Mouse (Mus musculus): ENCODE results near the gene Qrsl1. TPM values are rescaled to one million over a fixed set of nuclear protein-coding genes. Genes with fewer than 3 reads are reported as not detected.

Gene Qrsl1
- polyA plus RNA-seq, 1 experiment from 2014 or later = 23.4 TPM

DNA sequence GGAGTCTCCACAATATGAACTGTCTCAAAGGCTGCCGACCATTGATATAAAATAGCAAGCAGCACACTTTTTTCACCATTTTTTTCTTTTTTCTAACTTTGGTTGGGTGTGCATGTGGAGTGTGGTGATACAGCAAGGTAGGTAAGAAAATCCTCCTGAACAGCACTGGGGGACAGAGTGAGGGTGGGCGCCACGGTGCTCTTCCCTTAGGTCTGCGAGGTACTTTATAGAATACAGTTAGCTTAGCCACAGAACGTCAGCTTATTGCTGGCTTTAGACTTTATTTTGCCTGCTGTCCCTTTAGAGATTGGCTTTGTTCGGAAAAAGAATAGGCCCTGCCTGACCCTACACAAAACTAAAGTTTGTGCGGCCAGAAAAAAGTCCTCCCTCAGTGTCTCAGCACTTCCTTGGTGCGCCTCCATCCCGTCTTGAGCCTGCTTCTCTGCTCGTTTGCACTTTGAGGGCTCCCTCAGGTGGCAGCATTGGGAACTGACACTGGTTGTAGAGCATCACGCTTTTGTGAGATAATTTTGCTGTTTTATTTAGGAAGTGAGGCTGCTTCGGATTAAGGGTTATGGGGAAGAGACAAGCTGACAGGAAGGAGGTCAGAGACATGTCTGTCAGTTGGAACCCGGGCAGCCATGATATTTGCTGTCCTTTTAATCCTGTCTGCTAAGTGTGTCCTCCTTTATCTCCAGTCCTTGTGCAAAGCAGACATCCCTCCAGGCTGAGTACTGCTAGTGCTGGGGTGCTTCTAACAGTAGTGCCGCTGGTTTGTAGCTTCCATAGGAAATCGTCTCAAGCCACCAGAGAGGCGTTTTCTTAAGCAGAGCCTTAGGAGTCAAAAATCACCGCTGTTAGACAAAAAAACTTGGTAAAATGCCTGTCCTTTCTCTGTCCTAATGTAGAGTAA, 17.4 kb upstream of the Qrsl1 start:
- H3K9ac ChIP-seq (ENCODE audit: low read length) = no peak overlapping the region
- 0 out of 2 replicates have a peak, but pooled peaks cover 4% of the 10 kb centered on the region for H3K36me3 ChIP-seq (ENCODE audit: control insufficient read depth, insufficient read depth, low read length)
- H3K4me2 ChIP-seq (ENCODE audit: low read length) = no peak overlapping the region
- no peak overlapping the region for H3K27ac ChIP-seq (ENCODE audit: low read depth, low read length)
- WGBS = 42% methylated on average over 17 of the region's 17 CpGs
- H3K9me3 ChIP-seq (replicated peaks; ENCODE audit: control insufficient read depth, low read length) = no peaks in the 10 kb centered on the region
- peak; percentile 88 for DNase-seq (ENCODE audit: low spot score)
- H3K4me3 ChIP-seq (ENCODE audit: low read depth, low read length) = no peak overlapping the region
- peak; percentile 80 for ATAC-seq
- H3K4me1 ChIP-seq (ENCODE audit: control insufficient read depth, insufficient read depth, low read length) = no peaks in the 10 kb centered on the region
- no peaks in the 10 kb centered on the region for H3K27me3 ChIP-seq (replicated peaks; ENCODE audit: control insufficient read depth, insufficient read depth, low read length)

DNA sequence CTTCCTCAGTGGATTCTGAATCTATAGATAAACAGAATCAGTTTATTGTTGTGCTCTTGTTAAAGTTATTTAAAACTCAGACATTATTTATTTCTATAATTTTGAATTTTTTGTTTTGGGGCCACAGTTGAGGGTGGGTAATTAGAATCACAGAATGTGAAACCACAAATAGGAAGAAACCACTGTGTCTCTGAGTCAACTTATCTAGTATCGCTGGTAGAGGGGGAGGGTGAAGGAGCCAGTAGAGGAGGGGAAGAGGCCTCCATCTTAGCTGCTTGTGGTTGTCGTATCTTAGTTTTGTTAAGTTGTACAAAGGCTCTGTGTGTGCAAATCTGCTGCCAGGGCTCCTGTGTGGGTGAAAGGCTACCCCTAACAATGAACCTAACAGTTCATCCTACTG, 15.2 kb upstream of the Qrsl1 start:
- Histone ChIP-seq H3K4me1 (ENCODE audit: control insufficient read depth, insufficient read depth, low read length) (no peaks in the 10 kb centered on the region), H3K9me3 (replicated peaks; ENCODE audit: control insufficient read depth, low read length) (no peaks in the 10 kb centered on the region), H3K36me3 (ENCODE audit: control insufficient read depth, insufficient read depth, low read length) (0 out of 2 replicates have a peak, but pooled peaks cover 3% of the 10 kb centered on the region), H3K4me3 (ENCODE audit: low read depth, low read length) (no peak overlapping the region), H3K9ac (ENCODE audit: low read length) (no peak overlapping the region), H3K27ac (ENCODE audit: low read depth, low read length) (no peak overlapping the region), H3K27me3 (replicated peaks; ENCODE audit: control insufficient read depth, insufficient read depth, low read length) (no peaks in the 10 kb centered on the region), H3K4me2 (ENCODE audit: low read length) (no peak overlapping the region)
- WGBS = 83% methylated on average over 2 of the region's 2 CpGs
- no peak for DNase-seq (ENCODE audit: low spot score)
- no peak for ATAC-seq

DNA sequence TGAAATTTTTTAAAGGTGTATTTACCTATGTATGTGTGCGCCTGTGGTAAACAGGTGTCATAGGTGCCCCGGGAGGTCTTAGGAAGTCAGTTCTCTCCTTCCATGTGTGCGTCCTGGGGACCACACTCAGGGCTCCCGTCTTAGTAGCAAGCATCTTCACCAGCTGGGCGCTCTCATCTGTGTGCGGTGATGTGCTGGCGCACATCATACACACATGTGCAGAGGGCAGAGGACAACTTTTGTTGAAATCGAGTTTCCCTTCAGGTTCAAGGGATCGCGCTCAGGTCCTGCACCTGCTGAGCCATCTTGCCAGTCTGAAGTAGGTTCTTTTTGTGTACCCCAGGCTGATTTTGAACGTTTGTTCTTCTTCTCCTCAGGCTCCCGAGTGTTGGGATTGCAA, 14.6 kb upstream of the Qrsl1 start:
- no peak overlapping the region for H3K9ac ChIP-seq (ENCODE audit: low read length)
- H3K36me3 ChIP-seq (ENCODE audit: control insufficient read depth, insufficient read depth, low read length) = peaks cover 6% of the 10 kb centered on the region; the same call in 1 of the 2 replicates
- DNase-seq (ENCODE audit: low spot score) (no peak), ATAC-seq (no peak)
- 80% methylated on average over 12 of the region's 12 CpGs for WGBS
- no peaks in the 10 kb centered on the region for H3K4me1 ChIP-seq (ENCODE audit: control insufficient read depth, insufficient read depth, low read length)
- no peaks in the 10 kb centered on the region for H3K27me3 ChIP-seq (replicated peaks; ENCODE audit: control insufficient read depth, insufficient read depth, low read length)
- H3K9me3 ChIP-seq (replicated peaks; ENCODE audit: control insufficient read depth, low read length) = no peaks in the 10 kb centered on the region
- no peak overlapping the region for H3K27ac ChIP-seq (ENCODE audit: low read depth, low read length)
- H3K4me3 ChIP-seq (ENCODE audit: low read depth, low read length) = no peak overlapping the region
- H3K4me2 ChIP-seq (ENCODE audit: low read length) = no peak overlapping the region

DNA sequence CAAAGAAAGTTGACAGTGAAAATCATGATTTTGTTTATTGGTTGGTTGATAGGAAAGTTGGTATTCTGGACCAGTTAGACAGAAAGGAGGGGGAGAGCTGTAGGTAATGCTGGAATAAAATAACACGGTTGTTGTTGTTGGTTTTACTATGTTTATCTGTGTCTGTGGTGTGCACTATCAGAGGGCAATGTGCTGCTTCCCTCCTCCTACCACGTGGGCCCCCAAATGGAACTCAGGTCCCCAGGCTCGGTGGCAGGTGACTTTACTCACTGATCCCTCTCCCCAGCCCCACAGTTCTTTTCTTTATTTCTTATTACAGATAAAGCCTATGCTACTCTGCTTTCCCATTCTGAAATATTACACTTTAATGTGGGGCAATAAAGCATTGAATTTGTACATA, 10.7 kb upstream of the Qrsl1 start:
- no peak overlapping the region for H3K27ac ChIP-seq (ENCODE audit: low read depth, low read length)
- DNase-seq (ENCODE audit: low spot score) (no peak), ATAC-seq (no peak)
- H3K36me3 ChIP-seq (ENCODE audit: control insufficient read depth, insufficient read depth, low read length) = peaks cover 17% of the 10 kb centered on the region; the same call in 1 of the 2 replicates
- H3K4me1 ChIP-seq (ENCODE audit: control insufficient read depth, insufficient read depth, low read length) = no peaks in the 10 kb centered on the region
- H3K9me3 ChIP-seq (replicated peaks; ENCODE audit: control insufficient read depth, low read length) = no peaks in the 10 kb centered on the region
- no peak overlapping the region for H3K9ac ChIP-seq (ENCODE audit: low read length)
- 88% methylated on average over 3 of the region's 3 CpGs for WGBS
- H3K4me2 ChIP-seq (ENCODE audit: low read length) = no peak overlapping the region
- no peaks in the 10 kb centered on the region for H3K27me3 ChIP-seq (replicated peaks; ENCODE audit: control insufficient read depth, insufficient read depth, low read length)
- H3K4me3 ChIP-seq (ENCODE audit: low read depth, low read length) = no peak overlapping the region

DNA sequence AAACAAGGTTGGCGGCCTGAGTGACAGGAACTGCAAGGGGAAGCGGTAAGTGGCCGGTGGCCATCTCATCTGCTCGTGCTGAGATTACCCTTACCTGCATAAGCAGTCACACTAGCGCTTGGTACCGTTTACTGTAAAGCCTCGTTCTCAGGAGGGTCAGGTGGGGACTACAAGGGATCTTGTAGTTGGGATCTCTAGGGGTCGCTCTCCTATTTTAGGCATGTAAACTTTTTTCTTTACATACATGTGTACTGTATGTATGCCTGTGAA, 9.3 kb upstream of the Qrsl1 start:
- DNase-seq (ENCODE audit: low spot score) (no peak), ATAC-seq (no peak)
- H3K4me3 ChIP-seq (ENCODE audit: low read depth, low read length) = no peak overlapping the region
- H3K4me1 ChIP-seq (ENCODE audit: control insufficient read depth, insufficient read depth, low read length) = no peaks in the 10 kb centered on the region
- WGBS = 94% methylated on average over 8 of the region's 8 CpGs
- H3K36me3 ChIP-seq (ENCODE audit: control insufficient read depth, insufficient read depth, low read length) = peaks cover 17% of the 10 kb centered on the region; the same call in 1 of the 2 replicates
- no peaks in the 10 kb centered on the region for H3K27me3 ChIP-seq (replicated peaks; ENCODE audit: control insufficient read depth, insufficient read depth, low read length)
- no peak overlapping the region for H3K27ac ChIP-seq (ENCODE audit: low read depth, low read length)
- H3K9ac ChIP-seq (ENCODE audit: low read length) = no peak overlapping the region
- H3K9me3 ChIP-seq (replicated peaks; ENCODE audit: control insufficient read depth, low read length) = no peaks in the 10 kb centered on the region
- H3K4me2 ChIP-seq (ENCODE audit: low read length) = no peak overlapping the region

DNA sequence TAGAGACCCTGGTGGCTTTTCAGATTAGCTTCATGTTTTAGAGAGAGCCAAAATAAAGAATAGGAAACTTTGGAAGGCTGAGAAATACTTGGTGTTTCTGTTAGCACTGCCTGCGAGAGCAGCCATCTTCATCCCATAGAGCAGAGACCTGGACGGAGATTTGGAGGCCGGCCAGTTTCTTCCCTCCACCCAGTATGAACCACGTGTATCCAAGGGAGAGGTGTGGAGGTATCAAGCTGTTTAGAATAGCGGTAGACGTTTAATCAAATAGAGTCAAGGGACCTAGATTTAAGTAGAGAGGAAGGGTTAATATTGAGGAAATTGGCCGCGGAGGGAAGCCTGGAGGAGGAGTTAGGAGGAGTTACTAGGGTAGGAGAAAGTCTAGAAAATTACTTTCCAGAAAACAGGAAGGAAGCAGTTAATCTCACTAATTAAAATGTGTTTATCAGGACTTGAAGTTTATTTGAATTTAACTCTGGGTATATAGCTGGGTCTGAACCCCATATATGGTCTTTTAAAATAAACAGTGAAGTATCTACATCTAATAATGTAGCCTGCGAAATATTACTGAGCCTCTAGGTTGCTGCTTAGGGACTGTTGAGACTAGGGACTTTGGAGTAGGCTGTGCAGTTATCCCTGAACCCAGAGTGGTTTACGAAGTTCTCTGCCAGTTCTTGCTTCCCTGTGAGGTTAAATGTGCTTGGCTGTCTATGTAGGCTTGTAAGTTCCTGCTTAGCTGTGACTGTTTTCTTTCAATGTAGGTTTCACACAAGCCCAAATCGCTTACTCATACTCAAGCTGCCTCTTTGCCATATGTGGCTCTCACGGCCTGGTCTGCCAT, 8.7 kb upstream of the Qrsl1 start:
- peaks cover 17% of the 10 kb centered on the region; the same call in 1 of the 2 replicates for H3K36me3 ChIP-seq (ENCODE audit: control insufficient read depth, insufficient read depth, low read length)
- DNase-seq (ENCODE audit: low spot score) (no peak), ATAC-seq (no peak)
- no peaks in the 10 kb centered on the region for H3K9me3 ChIP-seq (replicated peaks; ENCODE audit: control insufficient read depth, low read length)
- no peak overlapping the region for H3K9ac ChIP-seq (ENCODE audit: low read length)
- H3K4me1 ChIP-seq (ENCODE audit: control insufficient read depth, insufficient read depth, low read length) = no peaks in the 10 kb centered on the region
- no peak overlapping the region for H3K4me2 ChIP-seq (ENCODE audit: low read length)
- no peak overlapping the region for H3K27ac ChIP-seq (ENCODE audit: low read depth, low read length)
- WGBS = 85% methylated on average over 12 of the region's 12 CpGs
- no peaks in the 10 kb centered on the region for H3K27me3 ChIP-seq (replicated peaks; ENCODE audit: control insufficient read depth, insufficient read depth, low read length)
- no peak overlapping the region for H3K4me3 ChIP-seq (ENCODE audit: low read depth, low read length)

DNA sequence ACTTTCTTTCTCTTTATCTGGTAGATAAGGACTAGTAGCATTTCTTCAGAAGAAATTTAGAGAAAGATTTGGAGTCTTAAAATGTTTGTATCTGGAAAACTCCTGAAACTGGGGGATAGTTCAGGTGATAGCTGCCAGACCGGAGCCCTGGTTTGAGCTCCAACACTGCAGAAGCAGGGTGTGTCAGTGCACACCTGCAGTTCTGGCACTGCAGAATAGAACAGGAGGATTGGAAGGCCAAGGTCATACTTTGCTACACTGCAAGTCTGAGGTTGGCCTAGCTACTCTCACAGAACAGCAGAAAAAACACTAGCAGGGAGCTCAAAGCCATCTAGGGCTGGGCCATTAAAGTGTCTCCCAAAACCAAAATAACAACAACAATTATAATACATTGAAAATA, 3.0 kb upstream of the Qrsl1 start:
- 97% methylated on average over 1 of the region's 1 CpGs for WGBS
- H3K27me3 ChIP-seq (replicated peaks; ENCODE audit: control insufficient read depth, insufficient read depth, low read length) = no peaks in the 10 kb centered on the region
- H3K9me3 ChIP-seq (replicated peaks; ENCODE audit: control insufficient read depth, low read length) = no peaks in the 10 kb centered on the region
- H3K36me3 ChIP-seq (ENCODE audit: control insufficient read depth, insufficient read depth, low read length) = no peaks in the 10 kb centered on the region
- ATAC-seq (no peak), DNase-seq (ENCODE audit: low spot score) (no peak)
- H3K4me3 ChIP-seq (ENCODE audit: low read depth, low read length) = no peak overlapping the region
- no peak overlapping the region for H3K27ac ChIP-seq (ENCODE audit: low read depth, low read length)
- H3K4me1 ChIP-seq (ENCODE audit: control insufficient read depth, insufficient read depth, low read length) = peaks cover 8% of the 10 kb centered on the region
- H3K9ac ChIP-seq (ENCODE audit: low read length) = no peak overlapping the region
- H3K4me2 ChIP-seq (ENCODE audit: low read length) = no peak overlapping the region

DNA sequence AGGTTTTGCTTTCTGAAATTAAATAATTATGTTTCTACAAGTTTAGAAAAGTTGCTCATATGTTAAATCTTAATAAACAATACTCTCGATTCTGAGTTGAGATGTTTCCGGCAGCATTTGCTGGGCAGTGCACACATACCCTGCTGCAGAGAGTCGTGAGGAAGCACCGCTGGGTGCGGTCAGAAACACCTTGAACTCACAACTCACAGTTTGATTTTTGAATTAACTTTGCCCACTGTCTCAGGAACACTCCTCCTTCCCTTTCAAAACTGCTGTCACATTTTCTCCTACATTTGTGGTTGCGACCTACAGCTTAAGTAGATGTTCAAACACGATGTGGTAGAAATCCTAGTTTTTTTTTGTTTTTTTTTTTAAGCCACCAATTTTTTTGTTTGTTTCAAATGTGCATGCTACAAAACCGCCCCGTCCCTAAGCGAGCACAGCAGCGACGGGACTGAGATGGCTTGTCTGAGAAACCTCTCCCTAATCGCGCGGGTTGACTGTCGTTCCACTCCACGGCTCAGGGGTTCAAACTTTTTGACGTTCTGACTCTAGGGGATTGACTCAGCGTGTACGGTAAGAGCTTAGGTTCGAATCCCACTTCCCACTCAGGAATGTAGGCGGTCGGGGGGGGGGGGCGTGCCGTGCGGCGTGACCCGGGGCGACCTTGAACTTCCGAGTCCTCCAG, 518 bp downstream of the Qrsl1 start:
- peaks cover 8% of the 10 kb centered on the region for H3K4me1 ChIP-seq (ENCODE audit: control insufficient read depth, insufficient read depth, low read length)
- no peaks in the 10 kb centered on the region for H3K9me3 ChIP-seq (replicated peaks; ENCODE audit: control insufficient read depth, low read length)
- H3K27me3 ChIP-seq (replicated peaks; ENCODE audit: control insufficient read depth, insufficient read depth, low read length) = no peaks in the 10 kb centered on the region
- DNase-seq (ENCODE audit: low spot score) = no peak
- peak overlapping the region; percentile 82 for H3K9ac ChIP-seq (ENCODE audit: low read length)
- H3K4me2 ChIP-seq (ENCODE audit: low read length) = peak overlapping the region; percentile 53
- no peaks in the 10 kb centered on the region for H3K36me3 ChIP-seq (ENCODE audit: control insufficient read depth, insufficient read depth, low read length)
- 9% methylated on average over 30 of the region's 30 CpGs for WGBS
- peak overlapping the region; percentile 69 for H3K4me3 ChIP-seq (ENCODE audit: low read depth, low read length)
- H3K27ac ChIP-seq (ENCODE audit: low read depth, low read length) = no peak overlapping the region; the same call in 1 of the 2 replicates
- peak; percentile 62; the same call in 1 of the 2 replicates for ATAC-seq
